Mouse (Mus musculus) B cell, adult 67 days (primary cell): ENCODE results near the gene Pik3c2b. TPM values are rescaled to one million over a fixed set of nuclear protein-coding genes. Genes with fewer than 3 reads are reported as not detected.

ENCODE experiments used
- total RNA-seq, 2 experiments: library from RNA; stranded (reverse); gene quantifications; 4 replicates each; pipeline ENCODE4 v1.2.4; 2023

The Pik3c2b gene
- 100 to 1,000 TPM; 131 to 137 TPM for total RNA-seq

DNA sequence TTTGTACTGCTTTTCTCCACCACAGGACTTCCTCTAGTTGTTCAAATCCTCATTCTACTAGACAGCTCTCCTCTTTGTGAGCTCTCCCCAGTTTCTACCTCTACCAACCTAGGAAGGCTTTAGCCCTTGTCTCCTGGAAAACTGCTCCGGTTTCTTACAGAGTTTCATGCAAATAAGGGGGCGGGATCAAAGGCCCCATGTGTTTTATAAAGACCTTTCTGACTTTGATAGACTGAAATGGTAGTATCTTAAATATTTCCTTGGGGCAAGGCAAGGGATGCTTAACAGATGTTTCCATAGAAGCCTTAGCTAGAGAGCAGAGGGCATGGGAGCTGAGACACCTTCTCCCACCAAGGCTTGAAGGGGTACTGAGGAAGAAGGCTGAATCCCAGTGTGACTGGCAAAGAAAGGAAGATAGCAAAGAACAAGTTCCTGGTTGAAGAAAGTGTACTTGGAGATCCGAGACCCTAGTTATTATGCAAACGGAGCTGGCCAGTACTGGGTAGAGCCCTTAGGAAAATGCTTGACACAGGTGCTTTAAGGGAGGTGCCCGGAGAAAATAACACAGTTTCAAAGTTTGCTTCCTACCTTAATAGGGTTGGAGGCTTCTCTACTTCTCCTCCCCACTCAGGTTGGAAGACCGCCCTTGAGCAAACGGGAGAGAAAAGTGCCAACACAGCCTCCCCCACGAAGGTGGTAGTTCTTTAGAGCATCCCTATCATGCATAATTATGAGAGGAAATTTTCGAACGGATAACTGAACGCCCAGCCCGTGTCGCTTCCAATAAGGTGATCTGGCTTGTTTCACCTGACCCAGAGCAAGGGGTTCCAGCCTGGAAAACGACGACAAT, at the start of gene Pik3c2b:
Gene Pik3c2b, plus strand, starts transcription at position 657 of the 850 bp plus-strand sequence.

DNA sequence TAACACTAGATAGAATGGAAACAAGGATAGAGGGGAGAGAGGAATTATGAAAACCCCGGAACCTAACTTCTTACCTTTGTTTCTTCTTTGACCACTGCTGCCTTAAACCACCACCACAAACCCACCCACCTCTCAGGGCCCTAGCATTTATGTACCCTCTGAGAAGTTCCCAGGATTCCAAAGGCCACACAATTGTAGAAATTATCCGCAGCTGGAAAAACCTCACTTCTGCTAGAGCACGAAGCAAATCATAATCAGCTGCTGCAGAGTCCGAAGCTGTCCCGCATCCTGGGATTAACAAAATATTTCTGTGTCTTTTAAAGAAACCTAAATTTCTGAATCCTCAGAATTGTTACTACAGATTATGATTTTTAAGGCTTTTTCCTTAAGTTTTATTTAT, 15.0 kb upstream of the Pik3c2b start, which contains the start of gene Mdm4:
Gene Mdm4, minus strand, starts transcription at position 101 of the 400 bp plus-strand sequence.

DNA sequence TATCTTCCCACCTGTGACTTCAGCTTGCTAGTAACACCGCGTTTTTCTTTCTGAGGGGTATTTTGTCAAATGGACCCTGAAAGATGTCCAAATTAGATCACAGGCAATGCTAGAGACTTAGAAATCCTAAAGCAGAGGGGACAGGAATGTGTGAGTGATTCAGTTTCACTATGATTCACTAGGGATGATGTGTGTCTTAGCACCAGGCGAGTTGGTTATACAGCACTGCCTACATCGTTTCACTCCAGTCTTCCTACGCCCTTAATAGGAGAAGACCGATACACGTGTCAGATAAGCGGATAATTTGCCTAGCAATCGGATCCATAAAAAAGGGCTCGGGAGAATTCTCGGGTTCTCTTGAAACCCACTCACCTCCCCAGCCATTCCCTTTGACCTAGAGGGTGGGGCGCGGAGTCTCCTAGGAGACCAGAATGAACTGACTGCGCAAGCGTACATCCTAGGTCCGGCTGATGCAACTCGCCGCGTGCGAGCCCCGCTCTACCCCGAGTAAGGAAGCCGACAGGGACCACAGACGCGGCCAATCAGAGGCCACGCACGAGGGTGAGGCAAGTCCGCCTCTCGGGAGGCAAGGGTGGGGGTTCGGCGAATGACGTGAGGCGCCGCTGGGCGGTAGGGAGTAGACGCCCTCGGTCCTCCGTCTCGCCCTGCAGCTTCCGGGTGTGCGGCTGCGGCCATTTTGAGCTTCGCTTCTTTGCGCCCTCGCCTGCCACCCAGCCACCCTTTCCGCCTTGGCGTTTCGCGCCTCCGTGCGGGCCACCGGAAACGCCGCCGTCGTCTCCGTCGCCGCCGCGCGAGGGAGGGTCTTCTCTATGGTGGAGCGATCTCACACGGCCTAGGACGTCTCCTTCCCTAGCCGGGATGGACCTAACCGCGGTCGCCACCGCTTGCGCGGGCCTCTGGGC, 85.4 kb downstream of the Pik3c2b start, which contains the start of gene Ppp1r15b:
Gene Ppp1r15b, plus strand, starts transcription at position 506 of the 923 bp plus-strand sequence.

Other genes with a start within 250 kb of the Pik3c2b start
- not detected for gene Lrrn2, start 165.4 kb upstream of the Pik3c2b start, total RNA-seq
- gene Mdm4, start 15.1 kb upstream of the Pik3c2b start, total RNA-seq, result 100 to 1,000 TPM; 271 to 277 TPM
- 10 to 100 TPM; 88.3 to 90.4 TPM for gene Ppp1r15b, start 85.5 kb downstream of the Pik3c2b start, total RNA-seq
- 1 to 10 TPM; 3.5 to 6.8 TPM for gene Plekha6, start 118.5 kb downstream of the Pik3c2b start, total RNA-seq